Mouse (Mus musculus) MEL (cell line): Measurements from ENCODE around the gene Vwce. TPM values are rescaled to one million over a fixed set of nuclear protein-coding genes. Genes with fewer than 3 reads are reported as not detected.

Experiments
- DNase-seq: peaks from one replicate; pipeline ENCODE4 v3.0.0; 2011; ENCODE audit warnings: low read depth, low spot score
- H3K27ac ChIP-seq: 2 replicates; pipeline ENCODE4 v1.5.1; 2012; ENCODE audit warnings: low read depth, mild to moderate bottlenecking, control low read depth, low read length, moderate library complexity; ENCODE audit not compliant: control insufficient read depth
- H3K27me3 ChIP-seq, 2 experiments: fragments of 150-350 bp in 1 of 2; sonication (generic) in 1 of 2; 2 replicates each; pipeline ENCODE4 v1.6.1; 2012; ENCODE audit warnings: low read length in 2 of 2, mild to moderate bottlenecking in 2 of 2, improper control_type of control experiment in 1 of 2, moderate library complexity in 1 of 2; ENCODE audit not compliant: insufficient read depth in 2 of 2, control insufficient read depth in 1 of 2
- H3K36me3 ChIP-seq, 2 experiments: 2 replicates each; pipeline ENCODE4 v1.6.1; 2012 to 2014; ENCODE audit warnings: low read length in 2 of 2, improper control_type of control experiment in 1 of 2, inconsistent platforms in 1 of 2, mild to moderate bottlenecking in 1 of 2; ENCODE audit not compliant: insufficient read depth in 2 of 2, control insufficient read depth in 1 of 2
- H3K4me1 ChIP-seq, 2 experiments: fragments of 150-350 bp in 1 of 2; sonication (generic) in 1 of 2; 2 replicates each; pipeline ENCODE4 v1.6.1; 2012; ENCODE audit warnings: low read length in 2 of 2, improper control_type of control experiment in 1 of 2, mild to moderate bottlenecking in 1 of 2; ENCODE audit not compliant: insufficient read depth in 2 of 2, control insufficient read depth in 1 of 2
- H3K4me3 ChIP-seq, 2 experiments: fragments of 150-350 bp in 1 of 2; sonication (generic) in 1 of 2; 2 replicates each; pipeline ENCODE4 v1.5.1; 2012; ENCODE audit warnings: low read depth in 2 of 2, low read length in 2 of 2, mild to moderate bottlenecking in 2 of 2, moderate library complexity in 2 of 2, control low read depth in 1 of 2, improper control_type of control experiment in 1 of 2; ENCODE audit not compliant: control insufficient read depth in 1 of 2, insufficient read depth in 1 of 2
- H3K79me2 ChIP-seq: 2 replicates; pipeline ENCODE4 v1.6.1; 2012; ENCODE audit warnings: mild to moderate bottlenecking, low read length, moderate library complexity; ENCODE audit not compliant: control insufficient read depth, poor library complexity, insufficient read depth
- H3K9ac ChIP-seq: 2 replicates; pipeline ENCODE4 v1.6.1; 2012; ENCODE audit warnings: low read depth, mild to moderate bottlenecking, control low read depth, low read length, moderate library complexity; ENCODE audit not compliant: control insufficient read depth, poor library complexity, severe bottlenecking
- H3K9me3 ChIP-seq: fragments of 150-350 bp; sonication (generic); replicated peaks from 2 replicates; pipeline ENCODE4 v1.6.1; 2012; ENCODE audit warnings: mild to moderate bottlenecking, low read length, improper control_type of control experiment, moderate library complexity; ENCODE audit not compliant: insufficient read depth
- CHD2 ChIP-seq: IDR thresholded peaks from 2 replicates; pipeline ENCODE4 v1.6.1; 2011; ENCODE audit warnings: low read length, improper control_type of control experiment
- CTCF ChIP-seq, 3 experiments: IDR thresholded peaks in 2 of 3; conservative IDR thresholded peaks in 1 of 3; 2 replicates each; pipeline ENCODE4 v1.5.1; 2011 to 2012; ENCODE audit warnings: low read length in 3 of 3, low read depth in 2 of 3, mild to moderate bottlenecking in 2 of 3, improper control_type of control experiment in 1 of 3, inconsistent platforms in 1 of 3, mixed read lengths in 1 of 3, moderate library complexity in 1 of 3; ENCODE audit not compliant: control insufficient read depth in 1 of 3, insufficient read depth in 1 of 3, poor library complexity in 1 of 3, severe bottlenecking in 1 of 3
- E2F4 ChIP-seq: IDR thresholded peaks from 2 replicates; pipeline ENCODE4 v1.6.1; 2011; ENCODE audit warnings: low read depth, low read length, improper control_type of control experiment, borderline replicate concordance
- ELF1 ChIP-seq: IDR thresholded peaks from 2 replicates; pipeline ENCODE4 v1.6.1; 2014; ENCODE audit warnings: low read depth, mild to moderate bottlenecking, inconsistent platforms, low read length, improper control_type of control experiment, moderate library complexity
- ETS1 ChIP-seq: IDR thresholded peaks from 2 replicates; pipeline ENCODE4 v1.6.1; 2012; ENCODE audit warnings: low read depth, mild to moderate bottlenecking, inconsistent platforms, low read length, improper control_type of control experiment, moderate library complexity
- GABPA ChIP-seq: IDR thresholded peaks from 2 replicates; pipeline ENCODE4 v1.6.1; 2012; ENCODE audit warnings: low read depth, mild to moderate bottlenecking, inconsistent platforms, low read length, improper control_type of control experiment, moderate library complexity
- MAFK ChIP-seq: IDR thresholded peaks from 2 replicates; pipeline ENCODE4 v1.6.1; 2011; ENCODE audit warnings: low read depth, mild to moderate bottlenecking, low read length, improper control_type of control experiment, borderline replicate concordance
- MAX ChIP-seq: IDR thresholded peaks from 2 replicates; pipeline ENCODE4 v1.6.1; 2011; ENCODE audit warnings: low read length, improper control_type of control experiment
- MAZ ChIP-seq: IDR thresholded peaks from 2 replicates; pipeline ENCODE4 v1.6.1; 2012; ENCODE audit warnings: low read depth, mild to moderate bottlenecking, inconsistent platforms, low read length, improper control_type of control experiment
- MEF2A ChIP-seq: IDR thresholded peaks from 2 replicates; pipeline ENCODE4 v1.6.1; 2014; ENCODE audit warnings: low read depth, mild to moderate bottlenecking, inconsistent platforms, low read length, improper control_type of control experiment; ENCODE audit not compliant: poor library complexity, insufficient replicate concordance, severe bottlenecking; ENCODE audit errors: extremely low read depth
- MYB ChIP-seq: IDR thresholded peaks from 2 replicates; pipeline ENCODE4 v1.6.1; 2011; ENCODE audit warnings: mild to moderate bottlenecking, low read depth, low read length, improper control_type of control experiment
- MYC ChIP-seq: IDR thresholded peaks from 2 replicates; pipeline ENCODE4 v1.6.1; 2011; ENCODE audit warnings: low read depth, mild to moderate bottlenecking, low read length, improper control_type of control experiment, moderate library complexity
- NRF1 ChIP-seq: IDR thresholded peaks from 2 replicates; pipeline ENCODE4 v1.6.1; 2014; ENCODE audit warnings: low read depth, mild to moderate bottlenecking, inconsistent platforms, low read length, improper control_type of control experiment, moderate library complexity; ENCODE audit not compliant: poor library complexity, insufficient read depth, severe bottlenecking
- POLR2AphosphoS5 ChIP-seq: IDR thresholded peaks from 2 replicates; pipeline ENCODE4 v1.6.1; 2012; ENCODE audit warnings: low read depth, borderline replicate concordance, mild to moderate bottlenecking, inconsistent platforms, low read length, moderate library complexity, mixed read lengths
- RAD21 ChIP-seq: IDR thresholded peaks from 2 replicates; pipeline ENCODE4 v1.6.1; 2011; ENCODE audit warnings: mild to moderate bottlenecking, low read depth, low read length, improper control_type of control experiment
- RCOR1 ChIP-seq: IDR thresholded peaks from 2 replicates; pipeline ENCODE4 v1.6.1; 2012; ENCODE audit warnings: low read depth, mild to moderate bottlenecking, inconsistent platforms, low read length, improper control_type of control experiment
- SIN3A ChIP-seq: IDR thresholded peaks from 2 replicates; pipeline ENCODE4 v1.6.1; 2012; ENCODE audit warnings: low read length, improper control_type of control experiment, inconsistent platforms
- TAL1 ChIP-seq: IDR thresholded peaks from 2 replicates; pipeline ENCODE4 v1.6.1; 2012; ENCODE audit warnings: mild to moderate bottlenecking, inconsistent platforms, low read length, moderate library complexity, mixed read lengths
- TCF12 ChIP-seq: IDR thresholded peaks from 2 replicates; pipeline ENCODE4 v1.6.1; 2014; ENCODE audit warnings: low read depth, mild to moderate bottlenecking, inconsistent platforms, low read length, improper control_type of control experiment, moderate library complexity
- USF2 ChIP-seq, 2 experiments: IDR thresholded peaks; 2 replicates each; pipeline ENCODE4 v1.6.1; 2011 to 2012; ENCODE audit warnings: improper control_type of control experiment in 2 of 2, low read length in 2 of 2, borderline replicate concordance in 1 of 2, inconsistent platforms in 1 of 2, low read depth in 1 of 2, mild to moderate bottlenecking in 1 of 2; ENCODE audit not compliant: insufficient read depth in 1 of 2
- ZKSCAN1 ChIP-seq: IDR thresholded peaks from 2 replicates; pipeline ENCODE4 v1.6.1; 2012; ENCODE audit warnings: low read depth, mild to moderate bottlenecking, inconsistent platforms, low read length, improper control_type of control experiment, moderate library complexity
- ZMIZ1 ChIP-seq: IDR thresholded peaks from 2 replicates; pipeline ENCODE4 v1.6.1; 2012; ENCODE audit warnings: low read depth, mild to moderate bottlenecking, inconsistent platforms, low read length, improper control_type of control experiment, moderate library complexity
- ZNF384 ChIP-seq: IDR thresholded peaks from 2 replicates; pipeline ENCODE4 v1.6.1; 2012; ENCODE audit warnings: low read depth, mild to moderate bottlenecking, inconsistent platforms, low read length, improper control_type of control experiment
- polyA plus RNA-seq, 2 experiments: library from polyadenylated mRNA; stranded (reverse) in 1 of 2; unstranded in 1 of 2; fragments of >175 nt in 1 of 2; fragments of >200 nt in 1 of 2; gene quantifications; 2 replicates each; pipeline versions ENCODE4 v1.2.1 to v1.2.4; 2012; ENCODE audit warnings: low replicate concordance in 2 of 2, low read depth in 1 of 2; ENCODE audit not compliant: insufficient read length in 2 of 2, insufficient read depth in 1 of 2, missing spikeins in 1 of 2
- total RNA-seq: library from RNA; depleted of rRNA; stranded (reverse); fragments of 300-350 nt; gene quantifications from 2 replicates; pipeline ENCODE4 v1.2.3, GENCODE M21; 2012

The Vwce gene
- total and polyA plus RNA-seq, 3 experiments = 0.04 to 666 (median 1.8) TPM

DNA sequence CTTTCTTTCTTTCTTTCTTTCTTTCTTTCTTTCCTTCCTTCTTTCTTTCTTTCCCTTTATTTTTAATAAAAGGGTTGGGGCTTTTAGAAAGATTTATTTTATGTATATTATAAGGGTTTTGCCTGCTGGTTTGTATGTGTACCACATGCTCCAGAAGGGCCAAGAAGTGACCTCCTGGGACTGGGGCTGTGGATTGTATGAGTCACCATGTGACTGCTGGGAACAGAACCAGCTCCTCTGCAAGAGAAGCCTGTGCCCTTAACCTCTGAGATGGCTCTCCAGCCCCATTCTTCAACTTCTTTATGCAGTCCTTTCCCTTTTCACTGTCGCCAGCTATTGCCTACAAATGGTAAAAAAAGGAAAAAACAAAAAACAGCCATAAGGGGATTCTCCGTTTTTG lies 11.6 kb downstream of the Vwce start:
- DNase-seq = no peak
- peaks cover 0 to 1% of the 10 kb centered on the region in 2 experiments; a peak in 2 of 4 replicates for H3K4me1 ChIP-seq
- no peaks in the 10 kb centered on the region for H3K27me3 ChIP-seq
- no peaks in the 10 kb centered on the region for H3K9me3 ChIP-seq
- no peak for TF ChIP-seq MAZ
- no peak for TF ChIP-seq E2F4
- TF ChIP-seq MAX = no peak
- no peak for TF ChIP-seq NRF1
- no peak for TF ChIP-seq SIN3A
- TF ChIP-seq ZNF384 = no peak
- no peak for TF ChIP-seq TAL1
- no peak for TF ChIP-seq POLR2AphosphoS5
- no peak for TF ChIP-seq MYC
- no peak for TF ChIP-seq MAFK
- no peak for TF ChIP-seq GABPA
- TF ChIP-seq RCOR1 = no peak
- H3K9ac ChIP-seq = no peak overlapping the region
- H3K36me3 ChIP-seq = peaks cover 0 to 3% of the 10 kb centered on the region in 2 experiments; a peak in 1 of 4 replicates
- H3K27ac ChIP-seq = no peak overlapping the region
- no peak overlapping the region for H3K4me3 ChIP-seq
- no peaks in the 10 kb centered on the region for H3K79me2 ChIP-seq

- H3K79me2 ChIP-seq = no peaks in the 10 kb centered on the region
- TF ChIP-seq CTCF (IDR thresholded peaks at IDR 0.05 in 2 of 3, conservative IDR thresholded peaks at IDR 0.05 in 1 of 3; ENCODE audit: control insufficient read depth in 1 of 3, insufficient read depth in 1 of 3, low read depth in 2 of 3, low read length in 3 of 3, poor library complexity in 1 of 3, severe bottlenecking in 1 of 3) (no peak), ZMIZ1 (no peak), CHD2 (no peak), ETS1 (no peak), MYC (no peak), ZKSCAN1 (no peak), TCF12 (no peak), SIN3A (no peak), MAX (no peak), RCOR1 (no peak), RAD21 (no peak), MEF2A (no peak), MYB (no peak), USF2 (IDR thresholded peaks at IDR 0.05; ENCODE audit: borderline replicate concordance in 1 of 2, insufficient read depth in 1 of 2, low read depth in 1 of 2, low read length in 2 of 2) (no peak), ELF1 (no peak), POLR2AphosphoS5 (no peak)
- TF ChIP-seq, all 39 proteins: peak for 0
- DNase-seq = no peak
- no peak overlapping the region for H3K4me3 ChIP-seq
- no peak overlapping the region for H3K9ac ChIP-seq
- peaks cover 2 to 9% of the 10 kb centered on the region in 2 experiments; a peak in 3 of 4 replicates for H3K4me1 ChIP-seq
- H3K9me3 ChIP-seq = no peaks in the 10 kb centered on the region
- H3K36me3 ChIP-seq = peaks cover 0 to 8% of the 10 kb centered on the region in 2 experiments; a peak in 2 of 4 replicates
- H3K27me3 ChIP-seq = no peaks in the 10 kb centered on the region
- H3K27ac ChIP-seq = no peak overlapping the region
Measured at GRCm38 (mm10) chr19:10648156-10648555, 14.1 kb downstream of the Vwce start.
